Comparison of ENCODE assay signal across 8 mouse cellular contexts in the genomic region with DNA sequence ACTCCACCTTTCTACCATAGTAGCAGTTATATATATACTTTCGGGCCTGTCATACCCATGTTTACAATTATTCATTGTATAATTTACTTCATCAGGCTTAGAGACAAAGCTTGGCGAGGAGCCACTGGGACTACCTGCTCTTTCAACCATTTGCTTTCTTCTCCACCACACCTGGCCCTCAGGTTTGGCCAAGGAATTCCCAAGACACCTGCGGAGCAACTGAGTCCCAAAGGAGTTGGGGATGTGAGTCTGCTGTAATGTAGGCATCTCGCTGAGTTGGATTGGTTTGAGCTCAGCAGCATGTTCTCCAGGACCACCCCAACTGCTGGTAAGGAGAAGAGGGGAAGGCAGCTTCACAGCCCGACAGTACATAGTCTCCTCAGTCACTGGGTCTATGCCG. TPM values are rescaled to one million over a fixed set of nuclear protein-coding genes. Genes with fewer than 3 reads are reported as not detected.
DNase-seq lines count a peak whose midpoint lies in the region; ATAC-seq and TF ChIP-seq lines count a peak whose summit lies in the region.

A gene (plus strand): TSS at position 239 of the 400 bp plus-strand sequence.

- intact Hi-C loops in left cerebral cortex, postnatal 14 days (cut with DNase I) = loop anchor here (5.0 kb wide), 1 partner anchor 200 kb away; no protein-coding TSS in a partner anchor

- 90% methylated on average over 6 of the region's 6 CpGs for WGBS in lung, adult 2 months
- WGBS in embryonic facial prominence, embryonic 10.5 days = 87% methylated on average over 6 of the region's 6 CpGs
- 75% methylated on average over 6 of the region's 6 CpGs for WGBS in heart, embryonic 13.5 days

- H3K4me2 ChIP-seq in heart, embryonic 13.5 days = peak within 1 kb of the TSS; percentile 92
- H3K4me2 ChIP-seq in myocyte (ENCODE audit: low read depth) = peak within 1 kb of the TSS; percentile 86

- TF ChIP-seq POLR2A in lung, adult 2 months (IDR thresholded peaks at IDR 0.05; ENCODE audit: borderline replicate concordance, extremely low read depth, low read depth, low read length) = no peak
- TF ChIP-seq POLR2A in myocyte (IDR thresholded peaks at IDR 0.05; ENCODE audit: insufficient read length, low read depth) = no peak

- no peaks in the 10 kb centered on the region for H3K27me3 ChIP-seq in embryonic facial prominence, embryonic 10.5 days (replicated peaks; ENCODE audit: low read depth, poor library complexity, severe bottlenecking)
- H3K27me3 ChIP-seq in heart, embryonic 13.5 days (replicated peaks) = no peaks in the 10 kb centered on the region
- no peaks in the 10 kb centered on the region for H3K27me3 ChIP-seq in myocyte (ENCODE audit: control insufficient read depth, insufficient read depth, insufficient read length)

- no peak for TF ChIP-seq CTCF in lung, adult 2 months (IDR thresholded peaks at IDR 0.05; ENCODE audit: insufficient read depth, low read length)

- H3K27ac ChIP-seq in embryonic facial prominence, embryonic 10.5 days (replicated peaks) = peak within 1 kb of the TSS; percentile 97
- H3K27ac ChIP-seq in heart, embryonic 13.5 days (replicated peaks) = peak within 1 kb of the TSS; percentile 93; the same call in 1 of the 2 replicates

- no peaks in the 10 kb centered on the region for H3K9me3 ChIP-seq in embryonic facial prominence, embryonic 10.5 days
- H3K9me3 ChIP-seq in heart, embryonic 13.5 days = no peaks in the 10 kb centered on the region

- H3ac ChIP-seq in myocyte (ENCODE audit: control insufficient read depth, insufficient read length) = peak within 1 kb of the TSS; percentile 43

- peaks cover 36% of the 10 kb centered on the region for H3K79me2 ChIP-seq in myocyte (ENCODE audit: control insufficient read depth, insufficient read depth)

- H3K9ac ChIP-seq in heart, embryonic 13.5 days = peak within 1 kb of the TSS; percentile 97

- DNase-seq in lung, adult 2 months = no peak
- DNase-seq in lung, postnatal 14 days = no peak
- no peak for DNase-seq in embryonic facial prominence, embryonic 10.5 days (ENCODE audit: low spot score)
- no peak for DNase-seq in left cerebral cortex, postnatal 14 days (ENCODE audit: low spot score in 2 of 2)
- no peak for DNase-seq in ovary, postnatal 10 days (ENCODE audit: low spot score)
- DNase-seq in testis, postnatal 10 days (ENCODE audit: low spot score) = no peak

- peaks cover 14% of the 10 kb centered on the region for H3K4me1 ChIP-seq in lung, adult 2 months (ENCODE audit: control insufficient read depth, insufficient read depth, low read length)
- H3K4me1 ChIP-seq in embryonic facial prominence, embryonic 10.5 days = peaks cover 29% of the 10 kb centered on the region
- H3K4me1 ChIP-seq in heart, embryonic 13.5 days = peaks cover 24% of the 10 kb centered on the region

- H3K36me3 ChIP-seq in embryonic facial prominence, embryonic 10.5 days (replicated peaks) = peaks cover 15% of the 10 kb centered on the region
- H3K36me3 ChIP-seq in heart, embryonic 13.5 days = peaks cover 9% of the 10 kb centered on the region
- H3K36me3 ChIP-seq in myocyte (ENCODE audit: control insufficient read depth, insufficient read depth) = peaks cover 8% of the 10 kb centered on the region

- H3K4me3 ChIP-seq in lung, adult 2 months (replicated peaks; ENCODE audit: extremely low read depth, low read depth, low read length) = peak within 1 kb of the TSS; percentile 98
- H3K4me3 ChIP-seq in embryonic facial prominence, embryonic 10.5 days = peak within 1 kb of the TSS; percentile 98
- peak within 1 kb of the TSS; percentile 98 for H3K4me3 ChIP-seq in heart, embryonic 13.5 days
- H3K4me3 ChIP-seq in myocyte = peak within 1 kb of the TSS; percentile 77

- ATAC-seq in heart, embryonic 13.5 days (ENCODE audit: extremely low read depth, insufficient number of reproducible peaks, low FRiP score, low TSS enrichment) = no peak

TF ChIP-seq in myocyte, 11 proteins besides CTCF, POLR2A, EP300 and RAD21:
- TF ChIP-seq TCF12 (IDR thresholded peaks at IDR 0.05; ENCODE audit: insufficient read depth, poor library complexity, severe bottlenecking) (no peak), POLR2AphosphoS2 (IDR thresholded peaks at IDR 0.05; ENCODE audit: insufficient read length, low read depth) (no peak), MAX (IDR thresholded peaks at IDR 0.05; ENCODE audit: low read depth) (no peak), SRF (IDR thresholded peaks at IDR 0.05; ENCODE audit: control insufficient read depth, insufficient read length, low read depth) (no peak), REST (IDR thresholded peaks at IDR 0.05; ENCODE audit: insufficient read depth, insufficient read length) (no peak), USF1 (IDR thresholded peaks at IDR 0.05; ENCODE audit: low read depth) (no peak), MYOD1 (IDR thresholded peaks at IDR 0.05; ENCODE audit: control insufficient read depth in 1 of 3, insufficient read length in 2 of 3, low read depth in 2 of 3) (no peak), TCF3 (IDR thresholded peaks at IDR 0.05; ENCODE audit: insufficient read length, low read depth) (no peak), E2F4 (IDR thresholded peaks at IDR 0.05; ENCODE audit: insufficient read depth) (no peak), CEBPB (IDR thresholded peaks at IDR 0.05; ENCODE audit: insufficient read depth, poor library complexity, severe bottlenecking) (no peak), MYOG (IDR thresholded peaks at IDR 0.05; ENCODE audit: control insufficient read depth in 1 of 3, insufficient read depth in 1 of 3, insufficient read length in 2 of 3, low read depth in 2 of 3) (no peak)

RNA-seq across cellular contexts. Expression of the gene that starts here (rescaled TPM):
- 23.5 and 27.3 TPM in 2 replicates for polyA plus RNA-seq in lung, adult 2 months (2012; rRNA removed)
- polyA plus RNA-seq in embryonic facial prominence, embryonic 10.5 days (2016; fragmentation: Nextera tagmentation; extraction: Ambion mirVana) = 160 and 162 TPM in 2 replicates
- polyA plus RNA-seq in heart, embryonic 13.5 days (2015; fragmentation: Nextera tagmentation; extraction: Ambion mirVana) = 145 and 181 TPM in 2 replicates
- total RNA-seq in left cerebral cortex, postnatal 14 days (2021) = 10 to 100 TPM; 72.3 to 79.3 TPM
- polyA plus RNA-seq in myocyte (2012; fragmentation: generic; extraction: Trizol) = 41.7 TPM
